Comparison of ENCODE assay signal across 1 mouse cellular context in genomic region chr4:141664799-141665198, GRCm38 (mm10).
TF ChIP-seq lines count a peak whose summit lies in the region.

Plekhm2 (minus strand) TSS chr4:141664899.

TF ChIP-seq in CH12.LX, 34 proteins besides CTCF, POLR2A, EP300 and RAD21 (continued from another document):
- TF ChIP-seq GABPA (IDR thresholded peaks at IDR 0.05; ENCODE audit: insufficient replicate concordance, low read depth, low read length) (no peak), MEF2A (IDR thresholded peaks at IDR 0.05; ENCODE audit: borderline replicate concordance, low read depth, low read length) (no peak), SMC3 (IDR thresholded peaks at IDR 0.05; ENCODE audit: low read depth, low read length) (no peak), ZKSCAN1 (IDR thresholded peaks at IDR 0.05; ENCODE audit: borderline replicate concordance, low read depth, low read length) (no peak), NRF1 (IDR thresholded peaks at IDR 0.05; ENCODE audit: low read depth, low read length) (no peak), JUND (conservative IDR thresholded peaks at IDR 0.05; ENCODE audit: low read depth, low read length) (no peak), ZMIZ1 (IDR thresholded peaks at IDR 0.05; ENCODE audit: low read depth, low read length) (no peak)
